Mouse (Mus musculus): ENCODE measurements around the gene Abhd6. TPM values are rescaled to one million over a fixed set of nuclear protein-coding genes. Genes with fewer than 3 reads are reported as not detected.

The Abhd6 gene
- polyA plus RNA-seq, 1 experiment from 2014 or later: 20.0 TPM

- Histone ChIP-seq H3K4me1 (ENCODE audit: control insufficient read depth, insufficient read depth, low read length) (no peaks in the 10 kb centered on the region), H3K4me2 (ENCODE audit: low read depth, low read length) (no peak overlapping the region), H3K27ac (replicated peaks; ENCODE audit: low read depth, low read length) (no peak overlapping the region), H3K4me3 (ENCODE audit: low read depth, low read length) (no peak overlapping the region), H3K9me3 (ENCODE audit: control insufficient read depth, low read length) (no peaks in the 10 kb centered on the region), H3K36me3 (ENCODE audit: control insufficient read depth, insufficient read depth, low read length) (no peaks in the 10 kb centered on the region), H3K27me3 (replicated peaks; ENCODE audit: control insufficient read depth, insufficient read depth, low read length) (no peaks in the 10 kb centered on the region), H3K9ac (ENCODE audit: low read depth, low read length) (no peak overlapping the region)
- DNase-seq (ENCODE audit: low spot score) (no peak), ATAC-seq (ENCODE audit: low read depth) (no peak)
- 79% methylated on average over 3 of the region's 3 CpGs for WGBS
Measured at GRCm38 (mm10) chr14:7989961-7990360, 12.7 kb upstream of the Abhd6 start.

GRCm38 (mm10) chr14:7991108-7991776 lies 11.5 kb upstream of the Abhd6 start:
- H3K27ac ChIP-seq (replicated peaks; ENCODE audit: low read depth, low read length): no peak overlapping the region
- H3K36me3 ChIP-seq (ENCODE audit: control insufficient read depth, insufficient read depth, low read length): no peaks in the 10 kb centered on the region
- H3K4me3 ChIP-seq (ENCODE audit: low read depth, low read length): no peak overlapping the region
- DNase-seq (ENCODE audit: low spot score) (peak; percentile 19), ATAC-seq (ENCODE audit: low read depth) (no peak)
- no peaks in the 10 kb centered on the region for H3K27me3 ChIP-seq (replicated peaks; ENCODE audit: control insufficient read depth, insufficient read depth, low read length)
- H3K4me2 ChIP-seq (ENCODE audit: low read depth, low read length): no peak overlapping the region
- H3K9me3 ChIP-seq (ENCODE audit: control insufficient read depth, low read length): no peaks in the 10 kb centered on the region
- no peak overlapping the region for H3K9ac ChIP-seq (ENCODE audit: low read depth, low read length)
- H3K4me1 ChIP-seq (ENCODE audit: control insufficient read depth, insufficient read depth, low read length): no peaks in the 10 kb centered on the region
- whole genome bisulfite sequencing: 71% methylated on average over 5 of the region's 5 CpGs

GRCm38 (mm10) chr14:7992158-7992557 lies 10.5 kb upstream of the Abhd6 start:
- WGBS: 59% methylated on average over 6 of the region's 6 CpGs
- no peak overlapping the region for H3K27ac ChIP-seq (replicated peaks; ENCODE audit: low read depth, low read length)
- no peak for ATAC-seq (ENCODE audit: low read depth)

GRCm38 (mm10) chr14:7994271-7994767 lies 8.4 kb upstream of the Abhd6 start, which contains the start of gene Dnase1l3:
Gene Dnase1l3 (minus strand): TSS chr14:7994573.
- H3K27ac ChIP-seq (replicated peaks; ENCODE audit: low read depth, low read length): no peak within 1 kb of the TSS
- ATAC-seq (ENCODE audit: low read depth) (no peak), DNase-seq (ENCODE audit: low spot score) (peak; percentile 29)
- no peaks in the 10 kb centered on the region for H3K36me3 ChIP-seq (ENCODE audit: control insufficient read depth, insufficient read depth, low read length)
- 0 out of 2 replicates have a peak, but pooled peaks cover under 1% of the 10 kb centered on the region for H3K27me3 ChIP-seq (replicated peaks; ENCODE audit: control insufficient read depth, insufficient read depth, low read length)
- H3K4me1 ChIP-seq (ENCODE audit: control insufficient read depth, insufficient read depth, low read length): peaks cover 2% of the 10 kb centered on the region; the same call in 1 of the 2 replicates
- no peaks in the 10 kb centered on the region for H3K9me3 ChIP-seq (ENCODE audit: control insufficient read depth, low read length)
- H3K4me3 ChIP-seq (ENCODE audit: low read depth, low read length): no peak within 1 kb of the TSS
- WGBS: 61% methylated on average over 8 of the region's 8 CpGs
- no peak within 1 kb of the TSS for H3K9ac ChIP-seq (ENCODE audit: low read depth, low read length)
- no peak within 1 kb of the TSS for H3K4me2 ChIP-seq (ENCODE audit: low read depth, low read length)

More at GRCm38 (mm10) chr14:7992158-7992557, 10.5 kb upstream of the Abhd6 start:
- DNase-seq (ENCODE audit: low spot score): no peak
- no peaks in the 10 kb centered on the region for H3K36me3 ChIP-seq (ENCODE audit: control insufficient read depth, insufficient read depth, low read length)
- H3K27me3 ChIP-seq (replicated peaks; ENCODE audit: control insufficient read depth, insufficient read depth, low read length): no peaks in the 10 kb centered on the region
- no peak overlapping the region for H3K9ac ChIP-seq (ENCODE audit: low read depth, low read length)
- H3K4me1 ChIP-seq (ENCODE audit: control insufficient read depth, insufficient read depth, low read length): peaks cover 2% of the 10 kb centered on the region; the same call in 1 of the 2 replicates
- no peak overlapping the region for H3K4me2 ChIP-seq (ENCODE audit: low read depth, low read length)
- H3K4me3 ChIP-seq (ENCODE audit: low read depth, low read length): no peak overlapping the region
- H3K9me3 ChIP-seq (ENCODE audit: control insufficient read depth, low read length): no peaks in the 10 kb centered on the region

GRCm38 (mm10) chr14:7997255-7997696 lies 5.4 kb upstream of the Abhd6 start:
- H3K9me3 ChIP-seq (ENCODE audit: control insufficient read depth, low read length): no peaks in the 10 kb centered on the region
- DNase-seq (ENCODE audit: low spot score): peak; percentile 89
- WGBS: 2% methylated on average over 15 of the region's 15 CpGs
- H3K4me3 ChIP-seq (ENCODE audit: low read depth, low read length): peak overlapping the region; percentile 20; the same call in 1 of the 2 replicates
- H3K27me3 ChIP-seq (replicated peaks; ENCODE audit: control insufficient read depth, insufficient read depth, low read length): peaks cover 25% of the 10 kb centered on the region
- peak; percentile 64 for ATAC-seq (ENCODE audit: low read depth)
- 0 out of 2 replicates have a peak overlapping the region, but pooled peaks have one; percentile 38 for H3K9ac ChIP-seq (ENCODE audit: low read depth, low read length)
- peak overlapping the region; percentile 49 for H3K4me2 ChIP-seq (ENCODE audit: low read depth, low read length)
- H3K36me3 ChIP-seq (ENCODE audit: control insufficient read depth, insufficient read depth, low read length): no peaks in the 10 kb centered on the region
- peaks cover 4% of the 10 kb centered on the region; the same call in 1 of the 2 replicates for H3K4me1 ChIP-seq (ENCODE audit: control insufficient read depth, insufficient read depth, low read length)
- no peak overlapping the region for H3K27ac ChIP-seq (replicated peaks; ENCODE audit: low read depth, low read length)

GRCm38 (mm10) chr14:7999030-7999429 lies 3.7 kb upstream of the Abhd6 start:
- no peak for DNase-seq (ENCODE audit: low spot score)

GRCm38 (mm10) chr14:7999435-7999834 lies 3.3 kb upstream of the Abhd6 start:
- Histone ChIP-seq H3K9me3 (ENCODE audit: control insufficient read depth, low read length) (no peaks in the 10 kb centered on the region), H3K4me1 (ENCODE audit: control insufficient read depth, insufficient read depth, low read length) (peaks cover 14% of the 10 kb centered on the region; the same call in 1 of the 2 replicates), H3K4me2 (ENCODE audit: low read depth, low read length) (no peak overlapping the region), H3K27me3 (replicated peaks; ENCODE audit: control insufficient read depth, insufficient read depth, low read length) (peaks cover 26% of the 10 kb centered on the region), H3K36me3 (ENCODE audit: control insufficient read depth, insufficient read depth, low read length) (no peaks in the 10 kb centered on the region), H3K9ac (ENCODE audit: low read depth, low read length) (no peak overlapping the region), H3K27ac (replicated peaks; ENCODE audit: low read depth, low read length) (no peak overlapping the region), H3K4me3 (ENCODE audit: low read depth, low read length) (no peak overlapping the region)
- WGBS: 70% methylated on average over 5 of the region's 5 CpGs
- ATAC-seq (ENCODE audit: low read depth) (no peak), DNase-seq (ENCODE audit: low spot score) (peak; percentile 36)

More at GRCm38 (mm10) chr14:7999030-7999429, 3.7 kb upstream of the Abhd6 start:
- H3K27me3 ChIP-seq (replicated peaks; ENCODE audit: control insufficient read depth, insufficient read depth, low read length): peaks cover 26% of the 10 kb centered on the region
- 49% methylated on average over 3 of the region's 3 CpGs for WGBS
- H3K9ac ChIP-seq (ENCODE audit: low read depth, low read length): no peak overlapping the region
- H3K4me2 ChIP-seq (ENCODE audit: low read depth, low read length): no peak overlapping the region
- peaks cover 11% of the 10 kb centered on the region; the same call in 1 of the 2 replicates for H3K4me1 ChIP-seq (ENCODE audit: control insufficient read depth, insufficient read depth, low read length)
- H3K9me3 ChIP-seq (ENCODE audit: control insufficient read depth, low read length): no peaks in the 10 kb centered on the region
- no peak for ATAC-seq (ENCODE audit: low read depth)
- H3K27ac ChIP-seq (replicated peaks; ENCODE audit: low read depth, low read length): no peak overlapping the region
- no peak overlapping the region for H3K4me3 ChIP-seq (ENCODE audit: low read depth, low read length)
- no peaks in the 10 kb centered on the region for H3K36me3 ChIP-seq (ENCODE audit: control insufficient read depth, insufficient read depth, low read length)

GRCm38 (mm10) chr14:8000247-8000646 lies 2.5 kb upstream of the Abhd6 start:
- no peak for DNase-seq (ENCODE audit: low spot score)
- H3K4me3 ChIP-seq (ENCODE audit: low read depth, low read length): no peak overlapping the region
- ATAC-seq (ENCODE audit: low read depth): no peak
- H3K36me3 ChIP-seq (ENCODE audit: control insufficient read depth, insufficient read depth, low read length): no peaks in the 10 kb centered on the region
- no peak overlapping the region for H3K4me2 ChIP-seq (ENCODE audit: low read depth, low read length)
- no peaks in the 10 kb centered on the region for H3K9me3 ChIP-seq (ENCODE audit: control insufficient read depth, low read length)
- WGBS: 81% methylated on average over 5 of the region's 5 CpGs
- peaks cover 26% of the 10 kb centered on the region for H3K27me3 ChIP-seq (replicated peaks; ENCODE audit: control insufficient read depth, insufficient read depth, low read length)
- H3K27ac ChIP-seq (replicated peaks; ENCODE audit: low read depth, low read length): no peak overlapping the region
- H3K4me1 ChIP-seq (ENCODE audit: control insufficient read depth, insufficient read depth, low read length): peaks cover 14% of the 10 kb centered on the region; the same call in 1 of the 2 replicates
- H3K9ac ChIP-seq (ENCODE audit: low read depth, low read length): no peak overlapping the region

Measured in embryonic facial prominence, embryonic 14.5 days (tissue).